Mouse (Mus musculus) cerebellum, adult 9-10 months (tissue): ENCODE results near the gene Mrps7.

Source experiments
- DNase-seq: peaks from one replicate; pipeline ENCODE4 v3.0.0; 2022

The Mrps7 gene

GRCm38 (mm10) chr11:115609576-115609975, 5.9 kb downstream of the Mrps7 start:
- DNase-seq: peak; percentile 34

- no peak for DNase-seq
Measured at GRCm38 (mm10) chr11:115611173-115611572, 7.4 kb downstream of the Mrps7 start.

- peak; percentile 80 for DNase-seq
Measured at GRCm38 (mm10) chr11:115612059-115612409, 8.3 kb downstream of the Mrps7 start.

GRCm38 (mm10) chr11:115612410-115613137, 8.8 kb downstream of the Mrps7 start, which contains the start of gene Mif4gd:
Mif4gd (minus strand) TSS chr11:115612969.
- DNase-seq: peak; percentile 95

- peak; percentile 42 for DNase-seq
Measured at GRCm38 (mm10) chr11:115613138-115613945, 9.6 kb downstream of the Mrps7 start.

- peak; percentile 55 for DNase-seq
Measured at GRCm38 (mm10) chr11:115614346-115615107, 10.8 kb downstream of the Mrps7 start.

- DNase-seq: no peak
Measured at GRCm38 (mm10) chr11:115615108-115615825, 11.5 kb downstream of the Mrps7 start.

- no peak for DNase-seq
Measured at GRCm38 (mm10) chr11:115615875-115616274, 12.2 kb downstream of the Mrps7 start.

- no peak for DNase-seq
Measured at GRCm38 (mm10) chr11:115616371-115616770, 12.6 kb downstream of the Mrps7 start.

GRCm38 (mm10) chr11:115616893-115617292, 13.2 kb downstream of the Mrps7 start:
- no peak for DNase-seq

- no peak for DNase-seq
Measured at GRCm38 (mm10) chr11:115618001-115618400, 14.3 kb downstream of the Mrps7 start.

GRCm38 (mm10) chr11:115618732-115619516, 15.2 kb downstream of the Mrps7 start:
- no peak for DNase-seq

- no peak for DNase-seq
Measured at GRCm38 (mm10) chr11:115619949-115620348, 16.2 kb downstream of the Mrps7 start.

GRCm38 (mm10) chr11:115623487-115624070, 19.9 kb downstream of the Mrps7 start:
- DNase-seq: peak; percentile 38

GRCm38 (mm10) chr11:115625877-115626276, 22.2 kb downstream of the Mrps7 start:
- DNase-seq: peak; percentile 41

GRCm38 (mm10) chr11:115626824-115627616, 23.3 kb downstream of the Mrps7 start:
- DNase-seq: peak; percentile 63

GRCm38 (mm10) chr11:115627705-115628464, 24.2 kb downstream of the Mrps7 start, which contains the start of gene Slc25a19:
Slc25a19 (minus strand) TSS chr11:115628295.
- peak; percentile 100 for DNase-seq

- DNase-seq: no peak
Measured at GRCm38 (mm10) chr11:115628465-115629101, 24.9 kb downstream of the Mrps7 start.
